Mouse (Mus musculus) NIH3T3 (cell line): Measurements from ENCODE around the gene Tsen54.

Experiments
- DNase-seq: peaks from one replicate; pipeline ENCODE4 v3.0.0-alpha.2; 2012; ENCODE audit warnings: low read depth

Gene Tsen54

GRCm38 (mm10) chr11:115814605-115815450 lies at the start of gene Tsen54:
Gene Tsen54 (plus strand): TSS chr11:115814724.
- DNase-seq: peak; percentile 88

DNA sequence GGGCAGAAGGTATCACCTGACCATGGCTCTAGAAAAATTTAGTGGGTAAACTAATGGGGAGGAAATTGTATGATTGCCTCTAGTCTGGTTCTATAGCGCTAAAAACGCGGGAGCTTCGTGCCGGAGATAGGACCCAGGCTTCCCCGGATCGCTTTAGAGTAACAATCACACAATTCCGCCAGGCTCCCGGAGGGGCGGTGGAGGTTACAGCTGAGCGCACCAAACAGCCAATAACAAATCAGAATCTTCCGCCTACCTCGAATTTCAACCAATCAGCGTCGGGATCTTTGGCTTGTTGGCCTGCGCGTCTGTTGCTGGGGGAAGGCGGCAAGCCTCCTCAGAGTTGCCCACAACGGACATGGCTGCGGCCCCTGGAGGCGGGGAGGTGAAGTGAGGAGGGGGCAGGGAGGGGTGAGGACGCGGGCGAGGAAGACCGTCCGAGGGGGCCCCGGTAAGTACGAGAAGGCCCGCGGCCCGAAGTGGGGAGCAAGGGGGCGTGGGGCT lies 49.4 kb upstream of the Tsen54 start, which contains the start of gene Tmem94:
Tmem94 (plus strand) TSS at position 331 of the 504 bp plus-strand sequence.
- peak; percentile 99 for DNase-seq

- DNase-seq: no peak
Observed at GRCm38 (mm10) chr11:115765607-115766141, 48.9 kb upstream of the Tsen54 start.

- DNase-seq: no peak
Observed at GRCm38 (mm10) chr11:115766356-115766943, 48.1 kb upstream of the Tsen54 start.

DNA sequence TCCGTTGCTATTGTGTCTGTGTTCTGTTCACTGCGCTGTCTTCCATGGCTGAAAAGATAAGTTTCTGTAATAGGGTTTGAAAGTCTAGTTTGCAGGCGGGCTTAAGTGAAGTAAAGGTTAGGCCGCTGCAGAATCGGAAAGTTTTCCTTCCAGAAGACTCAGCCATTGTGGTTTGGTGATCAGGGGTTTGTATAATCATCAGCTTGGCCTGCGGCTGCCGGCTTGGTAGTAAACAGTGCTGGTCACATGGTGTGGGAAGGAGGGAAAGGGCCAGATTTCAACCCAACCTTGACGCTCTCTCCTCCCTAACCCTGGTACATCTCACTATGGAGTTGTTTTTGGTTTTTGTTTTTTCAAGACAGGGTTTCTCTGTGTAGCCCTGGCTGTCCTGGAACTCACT lies 47.5 kb upstream of the Tsen54 start:
- no peak for DNase-seq

- no peak for DNase-seq
Observed at GRCm38 (mm10) chr11:115768896-115769295, 45.6 kb upstream of the Tsen54 start.

DNA sequence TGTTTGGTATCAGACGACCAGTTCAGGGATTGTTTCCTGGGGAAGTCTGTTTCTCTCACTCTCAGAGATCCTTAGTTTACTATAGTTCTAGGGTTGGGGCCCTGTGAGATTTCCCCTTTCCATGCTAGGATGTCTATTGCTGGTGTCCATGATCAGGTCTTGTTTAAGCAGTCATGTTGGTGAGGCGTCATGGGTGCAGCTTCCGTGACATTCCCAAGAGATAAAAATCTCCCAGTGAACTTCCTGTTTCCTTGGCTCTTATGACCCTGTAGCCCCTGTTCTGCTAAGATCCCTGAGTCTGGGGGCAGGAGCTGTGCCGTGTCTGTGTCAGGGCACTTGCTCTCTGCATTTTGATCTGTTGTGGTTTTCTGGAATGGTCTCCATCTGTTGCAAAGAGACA lies 39.9 kb upstream of the Tsen54 start:
- no peak for DNase-seq

GRCm38 (mm10) chr11:115775821-115776665 lies 38.5 kb upstream of the Tsen54 start:
- peak; percentile 68 for DNase-seq

- no peak for DNase-seq
Observed at GRCm38 (mm10) chr11:115776954-115777353, 37.6 kb upstream of the Tsen54 start.

DNA sequence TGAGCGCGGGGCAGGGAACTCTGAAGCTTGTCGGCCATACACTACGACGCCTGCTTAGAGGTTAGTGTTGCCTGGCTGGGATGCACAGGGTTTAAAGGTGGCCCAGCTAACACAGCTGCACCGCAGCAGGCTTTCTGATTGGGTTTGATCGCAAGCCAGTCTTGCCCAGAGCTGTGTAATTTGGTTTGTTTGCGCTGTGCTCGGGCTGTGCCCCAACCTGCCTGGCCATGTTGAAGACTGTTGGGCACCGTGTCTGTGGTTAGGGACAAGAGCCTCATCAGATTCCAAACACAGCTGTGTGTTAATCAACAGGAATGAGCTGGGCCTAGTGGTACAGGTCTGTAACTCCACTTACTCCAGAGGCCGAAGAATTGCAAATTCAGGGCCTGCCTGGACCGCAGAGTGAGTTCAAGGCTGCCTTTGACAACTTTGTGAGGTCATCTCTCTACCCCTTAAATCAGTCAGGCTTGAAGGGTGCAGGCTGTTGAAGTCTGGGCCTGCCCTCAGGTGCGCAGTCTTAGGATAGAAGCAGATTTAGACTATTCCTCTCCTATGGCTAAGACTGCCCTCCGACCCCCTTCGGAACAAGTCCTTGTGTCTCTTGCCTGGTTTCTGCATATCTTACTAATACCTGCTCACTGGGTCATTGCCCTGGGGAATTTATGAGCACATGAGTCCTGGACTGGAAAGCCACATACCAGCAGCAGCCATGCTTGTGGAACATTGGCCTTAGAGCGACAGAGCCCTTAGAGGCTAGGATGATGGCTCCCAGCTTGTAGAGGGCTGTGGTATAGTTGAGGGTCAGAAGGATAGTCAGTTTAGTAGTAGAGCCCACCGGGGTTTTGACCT lies 36.8 kb upstream of the Tsen54 start:
- DNase-seq: no peak

- no peak for DNase-seq
Observed at GRCm38 (mm10) chr11:115779038-115779571, 35.4 kb upstream of the Tsen54 start.

DNA sequence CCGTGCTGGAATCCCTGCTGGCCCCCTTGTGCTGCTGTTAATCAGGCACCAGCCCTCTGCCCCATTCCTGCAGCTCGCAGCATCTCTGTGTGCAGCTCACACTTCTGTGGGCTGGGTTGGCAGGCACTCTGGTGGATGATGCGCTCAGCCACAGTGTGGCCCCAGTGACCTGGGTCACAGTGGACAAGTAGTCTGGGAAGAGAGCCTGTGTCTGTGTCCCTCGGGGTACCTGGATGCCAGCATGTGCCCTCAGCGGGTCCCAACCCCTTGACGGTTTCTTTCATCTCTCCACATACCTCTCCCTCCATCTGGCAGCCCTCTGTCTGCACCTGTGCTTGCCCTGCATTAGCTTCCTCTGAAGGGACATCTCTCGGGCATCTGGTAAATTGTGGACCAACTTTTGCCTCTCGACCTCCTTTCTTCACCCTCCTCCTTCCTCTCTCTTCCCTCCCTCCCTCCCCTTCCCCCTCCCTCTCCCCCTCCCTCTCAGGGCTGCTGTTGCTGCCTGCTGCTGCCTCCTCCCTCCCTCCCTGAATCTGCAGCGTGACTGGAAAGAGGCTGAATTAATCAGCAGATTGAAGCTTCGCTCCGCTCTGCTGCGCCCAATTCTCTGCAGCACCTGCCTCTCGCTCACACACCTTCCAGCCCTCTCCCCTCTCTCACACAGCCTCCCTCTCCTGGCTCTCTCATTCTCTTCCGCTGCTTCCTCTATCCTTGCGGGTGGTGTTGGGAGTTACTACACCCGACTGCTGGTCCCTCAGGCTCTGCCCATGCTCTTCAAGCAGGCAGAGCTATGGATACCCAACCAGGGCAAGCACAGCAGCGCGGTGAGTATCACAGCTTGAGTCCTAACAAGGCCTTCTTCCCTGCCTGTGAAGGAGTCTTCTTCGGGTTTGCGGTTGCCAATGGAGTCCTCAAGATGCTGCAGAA lies 34.1 kb upstream of the Tsen54 start:
- DNase-seq: no peak

DNA sequence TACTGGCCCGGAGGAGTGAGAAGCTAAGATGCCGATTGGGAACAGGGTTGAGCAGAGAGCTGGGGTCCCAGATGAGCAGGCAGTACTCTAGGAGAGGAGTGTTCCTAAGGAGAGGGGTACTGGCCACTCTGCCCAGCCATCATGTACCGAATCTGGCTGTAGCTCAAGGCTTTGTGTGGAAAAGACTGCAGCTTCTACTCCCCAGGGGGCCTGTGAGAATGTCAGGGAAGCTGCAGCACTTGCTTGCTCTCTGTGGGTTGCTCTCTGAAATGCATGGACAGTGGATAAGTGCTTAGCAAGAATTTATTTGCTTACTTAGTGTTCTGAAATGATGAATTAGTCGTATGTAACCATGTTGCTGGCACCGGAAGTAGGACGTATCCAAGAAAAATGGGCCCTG lies 28.1 kb upstream of the Tsen54 start:
- DNase-seq: peak; percentile 29

- no peak for DNase-seq
Observed at GRCm38 (mm10) chr11:115789787-115790186, 24.7 kb upstream of the Tsen54 start.

GRCm38 (mm10) chr11:115791919-115792318 lies 22.6 kb upstream of the Tsen54 start:
- no peak for DNase-seq

DNA sequence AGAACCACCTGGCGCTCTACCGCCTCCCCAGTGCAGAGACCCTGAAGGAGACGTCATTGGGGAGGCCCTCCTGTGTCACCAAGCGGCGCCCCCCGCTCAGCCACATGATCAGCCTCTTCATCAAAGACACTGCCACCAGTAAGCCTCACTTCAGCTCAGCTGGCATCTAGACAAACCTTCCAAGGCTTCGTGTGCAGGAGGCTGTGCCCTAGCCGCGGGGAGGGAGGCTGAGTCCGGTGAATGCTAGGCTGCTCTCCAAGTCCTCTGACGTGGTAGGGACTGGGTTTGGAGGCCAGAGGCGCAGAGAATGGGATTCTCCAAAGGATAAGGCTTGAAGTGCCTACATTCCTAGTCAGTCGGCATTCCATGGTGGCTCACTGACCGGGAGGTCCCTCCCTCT lies 22.2 kb upstream of the Tsen54 start:
- DNase-seq: no peak

DNA sequence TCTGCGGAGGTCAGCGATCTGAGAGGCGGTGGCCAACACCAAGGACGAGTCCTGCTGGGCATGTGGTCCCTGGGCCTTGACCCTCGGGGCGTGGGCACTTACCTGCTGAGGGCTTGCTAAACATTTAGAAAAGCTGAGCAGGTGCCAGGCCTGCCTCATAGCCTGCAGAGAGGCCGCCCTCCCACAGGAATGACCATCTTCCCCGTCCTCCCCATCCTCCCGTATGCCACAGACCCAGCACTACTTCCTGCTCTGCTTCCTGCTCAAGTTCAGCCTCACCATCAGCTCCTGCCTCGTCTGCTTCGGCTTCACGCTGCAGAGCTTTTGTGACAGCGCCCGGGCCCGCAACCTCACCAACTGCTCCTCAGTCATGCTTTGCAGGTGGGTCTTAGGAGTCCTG lies 17.6 kb upstream of the Tsen54 start:
- DNase-seq: no peak

DNA sequence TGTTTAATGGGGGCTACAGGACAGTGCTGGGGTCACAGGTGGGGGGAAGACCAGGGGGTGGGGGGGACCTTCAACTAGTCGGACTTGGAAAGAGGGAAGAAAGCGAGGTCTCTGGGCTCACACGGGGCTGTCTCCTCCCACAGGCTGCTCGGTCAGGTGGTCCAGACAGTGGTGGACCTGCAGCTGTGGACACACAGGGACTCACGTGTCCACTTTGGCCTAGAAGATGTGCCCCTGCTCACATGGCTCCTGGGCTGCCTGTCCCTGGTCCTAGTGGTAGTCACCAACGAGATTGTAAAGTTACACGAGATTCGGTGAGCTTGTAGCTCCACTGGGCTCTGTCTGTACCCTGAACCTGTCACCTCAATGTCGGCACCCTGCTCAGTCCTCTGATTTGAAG lies 16.9 kb upstream of the Tsen54 start:
- no peak for DNase-seq

- DNase-seq: no peak
Observed at GRCm38 (mm10) chr11:115800981-115801380, 13.5 kb upstream of the Tsen54 start.
